Mouse (Mus musculus) spleen, adult 18-20 months (tissue): ENCODE measurements at regions not wholly inside any gene's neighbourhood (a gene's known extent, or its start where the extent isn't known, plus 50 kb on each side); places are given as distances from the start of the nearest gene placed in this dataset.
A peak's percentile ranks its signal among the peaks of the same experiment; 100 is the strongest.

Source experiments
- DNase-seq, 2 experiments: peaks; one replicate each; pipeline ENCODE4 v3.0.0; 2022; ENCODE audit warnings: mixed read lengths in 2 of 2

- no peak for DNase-seq
Observed at GRCm38 (mm10) chr13:39084544-39084943, 123.9 kb upstream of the Slc35b3 start.

GRCm38 (mm10) chr13:39074211-39074610, 113.5 kb upstream of the Slc35b3 start:
- DNase-seq = no peak

GRCm38 (mm10) chr13:39032263-39032662, 71.6 kb upstream of the Slc35b3 start:
- no peak for DNase-seq

- no peak for DNase-seq
Observed at GRCm38 (mm10) chr13:39020168-39020567, 59.5 kb upstream of the Slc35b3 start.

- peak; percentile 18 to 58 for DNase-seq
Observed at GRCm38 (mm10) chr13:39011696-39012095, 51.0 kb upstream of the Slc35b3 start.
